In genomic region chr14:99046031-99046781, GRCm38 (mm10) we compare ENCODE assay signal across 8 mouse cellular contexts. TPM values are rescaled to one million over a fixed set of nuclear protein-coding genes. Genes with fewer than 3 reads are reported as not detected.
DNase-seq lines count a peak whose midpoint lies in the region; ATAC-seq and TF ChIP-seq lines count a peak whose summit lies in the region.

Gene Mzt1, minus strand, starts transcription at chr14:99046134.
Gene Bora, plus strand, starts transcription at chr14:99046222.

- peak within 1 kb of the TSS; percentile 96 for H3K27ac ChIP-seq in gastrocnemius, adult 2 months
- peak within 1 kb of the TSS; percentile 82 for H3K27ac ChIP-seq in hindbrain, postnatal 0 days
- peak within 1 kb of the TSS; percentile 65 for H3K27ac ChIP-seq in left cerebral cortex, adult 2 months

- peak within 1 kb of the TSS; percentile 81 for H3K4me2 ChIP-seq in hindbrain, postnatal 0 days (ENCODE audit: low read depth, low read length)

- H3K4me3 ChIP-seq in gastrocnemius, adult 2 months = peak within 1 kb of the TSS; percentile 100
- peak within 1 kb of the TSS; percentile 77 for H3K4me3 ChIP-seq in hindbrain, postnatal 0 days (ENCODE audit: low read length)
- H3K4me3 ChIP-seq in left cerebral cortex, adult 2 months = peak within 1 kb of the TSS; percentile 99

- no peaks in the 10 kb centered on the region for H3K27me3 ChIP-seq in hindbrain, postnatal 0 days (ENCODE audit: insufficient read depth, low read length)

- WGBS in hindbrain, postnatal 0 days = 2% methylated on average over 68 of the region's 81 CpGs

- H3K4me1 ChIP-seq in hindbrain, postnatal 0 days (ENCODE audit: insufficient read depth, low read length) = peaks cover 15% of the 10 kb centered on the region

- intact Hi-C loops in gastrocnemius, adult 2 months (cut with DNase I) = loop anchor here (2.0 kb wide), 1 partner anchor 55 kb away; no protein-coding TSS in a partner anchor
- intact Hi-C loops in left cerebral cortex, adult 2 months (cut with DNase I) = loop anchor here (2.0 kb wide), 1 partner anchor 53 kb away; the partner anchor contains the start of genes Dis3 and Pibf1

- ATAC-seq in hindbrain, postnatal 0 days = peak; percentile 97
- peak; percentile 85 for ATAC-seq in megakaryocyte, adult 5-6 weeks (ENCODE audit: poor library complexity, severe bottlenecking)

- H3K9me3 ChIP-seq in hindbrain, postnatal 0 days (ENCODE audit: low read length) = no peaks in the 10 kb centered on the region

- H3K36me3 ChIP-seq in hindbrain, postnatal 0 days (ENCODE audit: insufficient read depth, low read length) = no peaks in the 10 kb centered on the region

- H3K9ac ChIP-seq in hindbrain, postnatal 0 days (replicated peaks; ENCODE audit: low read length) = peak within 1 kb of the TSS; percentile 91

- peak; percentile 81 for DNase-seq in WW6 (ENCODE audit: low read depth, low spot score)
- DNase-seq in cerebellum, postnatal 4 days (ENCODE audit: low spot score in 2 of 2) = peak; percentile 81 to 89
- peak; percentile 93 for DNase-seq in gastrocnemius, adult 2 months
- DNase-seq in hindbrain, postnatal 0 days (ENCODE audit: low spot score) = peak; percentile 94
- peak; percentile 89 to 92 for DNase-seq in left cerebral cortex, adult 2 months (ENCODE audit: extremely low spot score in 1 of 2, low spot score in 2 of 2)
- peak; percentile 88 to 92 for DNase-seq in right cerebral cortex, adult 2 months (ENCODE audit: low spot score in 2 of 2)
- DNase-seq in urinary bladder, postnatal 14 days (ENCODE audit: low spot score) = peak; percentile 92

- TF ChIP-seq CTCF in gastrocnemius, adult 2 months (IDR thresholded peaks at IDR 0.05) = no peak
- no peak for TF ChIP-seq CTCF in hindbrain, postnatal 0 days (IDR thresholded peaks at IDR 0.05; ENCODE audit: low read depth)
- no peak for TF ChIP-seq CTCF in left cerebral cortex, adult 2 months (IDR thresholded peaks at IDR 0.05)

RNA-seq across cellular contexts. Expression of gene Mzt1, which starts in this region (rescaled TPM):
- 10 to 100 TPM; 30.8 to 35.6 TPM for total RNA-seq in gastrocnemius, adult 2 months (2021)
- 73.7 and 74.1 TPM in 2 replicates for total RNA-seq in hindbrain, postnatal 0 days (2014; rRNA removed)
- 117 and 124 TPM in 2 replicates for polyA plus RNA-seq in hindbrain, postnatal 0 days (2015; fragmentation: Nextera tagmentation; extraction: Ambion mirVana)
- 10 to 100 TPM; 65.5 to 67.0 TPM for total RNA-seq in left cerebral cortex, adult 2 months (2021)
- total RNA-seq in megakaryocyte, adult 5-6 weeks (2015) = 53.6 and 61.1 TPM in 2 replicates
- total RNA-seq in megakaryocyte, adult 5-6 weeks (2017) = 24.3 and 25.9 TPM in 2 replicates

RNA-seq across cellular contexts. Expression of gene Bora, which starts in this region (rescaled TPM):
- under 1 TPM; 0.59 to 0.84 TPM for total RNA-seq in gastrocnemius, adult 2 months (2021)
- 7.6 and 8.2 TPM in 2 replicates for total RNA-seq in hindbrain, postnatal 0 days (2014; rRNA removed)
- 13.3 and 15.8 TPM in 2 replicates for polyA plus RNA-seq in hindbrain, postnatal 0 days (2015; fragmentation: Nextera tagmentation; extraction: Ambion mirVana)
- total RNA-seq in left cerebral cortex, adult 2 months (2021) = 1 to 10 TPM; 2.6 to 4.1 TPM
- total RNA-seq in megakaryocyte, adult 5-6 weeks (2015) = 24.4 and 26.5 TPM in 2 replicates
- 26.0 and 28.4 TPM in 2 replicates for total RNA-seq in megakaryocyte, adult 5-6 weeks (2017)

Comparison
In these comparisons a context has a peak if more than half of its experiments do, and no peak if none do; other contexts are left out.
1. Peak in every context shown above with its lines: DNase-seq, ATAC-seq, H3K4me3 ChIP-seq and H3K27ac ChIP-seq.